Mouse (Mus musculus) lung, embryonic 16.5 days (tissue): ENCODE results near the gene 4930480E11Rik. TPM values are rescaled to one million over a fixed set of nuclear protein-coding genes. Genes with fewer than 3 reads are reported as not detected.
"Not testable (repeated sequence)": the region's sequence is repeated elsewhere in the genome, so short reads cannot be mapped to it uniquely, and the experiment has no call there.

Experiments used
- ATAC-seq: fragments of 200-750 bp; cut with Nextera tagmentation; 2 replicates; pipeline ENCODE4 v1.8.0; 2017; ENCODE audit warnings: low read depth, mild to moderate bottlenecking, moderate library complexity
- H3K27ac ChIP-seq: fragments of 300-500 bp; sonication (generic); 2 replicates; pipeline ENCODE4 v1.5.1; 2014; ENCODE audit warnings: mild to moderate bottlenecking, control low read depth, low read length
- H3K27me3 ChIP-seq: fragments of 300-500 bp; sonication (generic); 2 replicates; pipeline ENCODE4 v1.6.1; 2014; ENCODE audit warnings: low read depth, low read length, mixed read lengths; ENCODE audit not compliant: control insufficient read depth, insufficient read depth
- H3K36me3 ChIP-seq: fragments of 300-500 bp; sonication (generic); 2 replicates; pipeline ENCODE4 v1.6.1; 2014; ENCODE audit warnings: low read length; ENCODE audit not compliant: control insufficient read depth, insufficient read depth
- H3K4me1 ChIP-seq: fragments of 300-500 bp; sonication (generic); replicated peaks from 2 replicates; pipeline ENCODE4 v1.6.1; 2014; ENCODE audit warnings: low read length, mixed read lengths; ENCODE audit not compliant: control insufficient read depth, insufficient read depth
- H3K4me2 ChIP-seq: fragments of 300-500 bp; sonication (generic); 2 replicates; pipeline ENCODE4 v1.6.1; 2014; ENCODE audit warnings: low read depth, low read length, control low read depth
- H3K4me3 ChIP-seq: fragments of 300-500 bp; sonication (generic); 2 replicates; pipeline ENCODE4 v1.5.1; 2014; ENCODE audit warnings: mild to moderate bottlenecking, low read length, control low read depth
- H3K9ac ChIP-seq: fragments of 300-500 bp; sonication (generic); 2 replicates; pipeline ENCODE4 v1.6.1; 2014; ENCODE audit warnings: low read length, control low read depth
- H3K9me3 ChIP-seq: fragments of 300-500 bp; sonication (generic); 2 replicates; pipeline ENCODE4 v1.6.1; 2016; ENCODE audit warnings: low read length; ENCODE audit not compliant: control insufficient read depth
- WGBS: fragments of 180-500 bp; shearing (Covaris S2); extraction: QIAGEN DNeasy Blood & Tissue Kit; methylation state at CpG from one replicate; pipeline ENCODE4 v1.1.7; 2014; 5-methylcytosine and 5-hydroxymethylcytosine counted together
- polyA plus RNA-seq: library from polyadenylated mRNA; unstranded; fragments of >200 nt; fragmentation: Nextera tagmentation; extraction: Ambion mirVana; gene quantifications from 2 replicates; pipeline ENCODE4 v1.2.1, GENCODE M21; 2015

The 4930480E11Rik gene
- polyA plus RNA-seq: not detected in 2 replicates

- Histone ChIP-seq H3K4me1 (no peaks in the 10 kb centered on the region), H3K27ac (no peak within 1 kb of the TSS)
- WGBS: 24% methylated on average over 1 of the region's 1 CpGs
Measured at GRCm38 (mm10) chrX:78369343-78369742, at the start of gene 4930480E11Rik. TSS of gene 4930480E11Rik (plus strand) at chrX:78369643.

GRCm38 (mm10) chrX:78403346-78403745 lies 33.9 kb downstream of the 4930480E11Rik start:
- H3K27me3 ChIP-seq, H3K9ac ChIP-seq, H3K4me1 ChIP-seq, ATAC-seq, H3K9me3 ChIP-seq, H3K4me2 ChIP-seq, H3K4me3 ChIP-seq, H3K27ac ChIP-seq, H3K36me3 ChIP-seq: not testable (repeated sequence)
- WGBS: 82% methylated on average over 2 of the region's 2 CpGs

More at GRCm38 (mm10) chrX:78369343-78369742, at the start of gene 4930480E11Rik:
- no peak within 1 kb of the TSS for H3K4me3 ChIP-seq
- no peaks in the 10 kb centered on the region for H3K9me3 ChIP-seq
- no peak within 1 kb of the TSS for H3K4me2 ChIP-seq
- ATAC-seq: no peak
- H3K27me3 ChIP-seq: no peaks in the 10 kb centered on the region
- no peak within 1 kb of the TSS for H3K9ac ChIP-seq
- H3K36me3 ChIP-seq: no peaks in the 10 kb centered on the region

Other genes starting within 250 kb of the 4930480E11Rik start
- gene Gm5938, start 244.2 kb upstream of the 4930480E11Rik start, polyA plus RNA-seq: not detected in 2 replicates
- not detected in 2 replicates for gene Obp1b, start 182.9 kb upstream of the 4930480E11Rik start, polyA plus RNA-seq
- gene Gm14743, start 123.7 kb upstream of the 4930480E11Rik start, polyA plus RNA-seq: not detected in 2 replicates
- gene Prrg1, start 214.3 kb downstream of the 4930480E11Rik start, polyA plus RNA-seq: 11.3 and 13.2 TPM in 2 replicates